Mouse (Mus musculus): Measurements from ENCODE around the gene P4ha1. TPM values are rescaled to one million over a fixed set of nuclear protein-coding genes. Genes with fewer than 3 reads are reported as not detected.
A peak's percentile ranks its signal among the peaks of the same experiment; 100 is the strongest.
"Not testable (repeated sequence)": the region's sequence is repeated elsewhere in the genome, so short reads cannot be mapped to it uniquely, and the experiment has no call there.

Gene P4ha1
- polyA plus RNA-seq, 1 experiment from 2014 or later: 50.4 TPM

- no peaks in the 10 kb centered on the region for H3K4me1 ChIP-seq
- H3K4me3 ChIP-seq: no peak overlapping the region
- WGBS: 71% methylated on average over 8 of the region's 8 CpGs
- H3K9ac ChIP-seq: no peak overlapping the region
- no peaks in the 10 kb centered on the region for H3K9me3 ChIP-seq (replicated peaks)
- H3K27me3 ChIP-seq: peaks cover 3% of the 10 kb centered on the region; the same call in 1 of the 2 replicates
- H3K4me2 ChIP-seq (replicated peaks): no peak overlapping the region
- H3K36me3 ChIP-seq: no peaks in the 10 kb centered on the region
- no peak overlapping the region for H3K27ac ChIP-seq
- no peak for ATAC-seq (ENCODE audit: low FRiP score)
Measured at GRCm38 (mm10) chr10:59295241-59295811, 27.8 kb upstream of the P4ha1 start.

- no peak overlapping the region for H3K27ac ChIP-seq
- no peaks in the 10 kb centered on the region for H3K36me3 ChIP-seq
- peaks cover 3% of the 10 kb centered on the region; the same call in 1 of the 2 replicates for H3K27me3 ChIP-seq
- H3K9me3 ChIP-seq (replicated peaks): no peaks in the 10 kb centered on the region
- WGBS: 38% methylated on average over 5 of the region's 5 CpGs
- no peak overlapping the region for H3K9ac ChIP-seq
- no peaks in the 10 kb centered on the region for H3K4me1 ChIP-seq
- no peak overlapping the region for H3K4me2 ChIP-seq (replicated peaks)
- ATAC-seq (ENCODE audit: low FRiP score): peak; percentile 55; the same call in 1 of the 2 replicates
- H3K4me3 ChIP-seq: no peak overlapping the region
Measured at GRCm38 (mm10) chr10:59296261-59296660, 26.8 kb upstream of the P4ha1 start.

GRCm38 (mm10) chr10:59302671-59303070 is 20.4 kb upstream of the P4ha1 start:
- not testable (repeated sequence) for ATAC-seq (ENCODE audit: low FRiP score); H3K9me3 ChIP-seq (replicated peaks); H3K4me2 ChIP-seq (replicated peaks); H3K27ac ChIP-seq; H3K9ac ChIP-seq; H3K27me3 ChIP-seq; H3K36me3 ChIP-seq; H3K4me1 ChIP-seq; H3K4me3 ChIP-seq
- WGBS: 94% methylated on average over 12 of the region's 12 CpGs

- no peak overlapping the region for H3K4me3 ChIP-seq
- no peaks in the 10 kb centered on the region for H3K27me3 ChIP-seq
- H3K9ac ChIP-seq: no peak overlapping the region
- H3K27ac ChIP-seq: no peak overlapping the region
- no peaks in the 10 kb centered on the region for H3K4me1 ChIP-seq
- H3K4me2 ChIP-seq (replicated peaks): no peak overlapping the region
- no peaks in the 10 kb centered on the region for H3K36me3 ChIP-seq
- ATAC-seq (ENCODE audit: low FRiP score): no peak
- 0 out of 2 replicates have a peak, but pooled peaks cover 3% of the 10 kb centered on the region for H3K9me3 ChIP-seq (replicated peaks)
- 62% methylated on average over 3 of the region's 3 CpGs for WGBS
Measured at GRCm38 (mm10) chr10:59308993-59309715, 13.9 kb upstream of the P4ha1 start.

GRCm38 (mm10) chr10:59310124-59310523 is 13.0 kb upstream of the P4ha1 start:
- H3K4me3 ChIP-seq: no peak overlapping the region

GRCm38 (mm10) chr10:59310691-59311457 is 12.2 kb upstream of the P4ha1 start:
- H3K4me1 ChIP-seq: no peaks in the 10 kb centered on the region
- 0 out of 2 replicates have a peak, but pooled peaks cover 6% of the 10 kb centered on the region for H3K9me3 ChIP-seq (replicated peaks)
- no peaks in the 10 kb centered on the region for H3K27me3 ChIP-seq
- H3K4me2 ChIP-seq (replicated peaks): no peak overlapping the region
- no peak overlapping the region for H3K4me3 ChIP-seq
- H3K27ac ChIP-seq: no peak overlapping the region
- WGBS: 77% methylated on average over 6 of the region's 6 CpGs
- ATAC-seq (ENCODE audit: low FRiP score): no peak
- no peaks in the 10 kb centered on the region for H3K36me3 ChIP-seq
- no peak overlapping the region for H3K9ac ChIP-seq

More at GRCm38 (mm10) chr10:59310124-59310523, 13.0 kb upstream of the P4ha1 start:
- ATAC-seq (ENCODE audit: low FRiP score): no peak
- Histone ChIP-seq H3K36me3 (no peaks in the 10 kb centered on the region), H3K4me2 (replicated peaks) (no peak overlapping the region), H3K9me3 (replicated peaks) (0 out of 2 replicates have a peak, but pooled peaks cover 4% of the 10 kb centered on the region), H3K27ac (no peak overlapping the region), H3K27me3 (no peaks in the 10 kb centered on the region), H3K4me1 (no peaks in the 10 kb centered on the region), H3K9ac (no peak overlapping the region)
- WGBS: 77% methylated on average over 2 of the region's 2 CpGs

- Histone ChIP-seq H3K4me1 (no peaks in the 10 kb centered on the region), H3K4me2 (replicated peaks) (no peak overlapping the region)
- WGBS: 88% methylated on average over 5 of the region's 5 CpGs
Measured at GRCm38 (mm10) chr10:59311881-59312280, 11.2 kb upstream of the P4ha1 start.

GRCm38 (mm10) chr10:59321112-59321511 is 2.0 kb upstream of the P4ha1 start:
- Histone ChIP-seq H3K9ac (no peak overlapping the region), H3K36me3 (no peaks in the 10 kb centered on the region), H3K4me3 (no peak overlapping the region), H3K27ac (no peak overlapping the region), H3K4me2 (replicated peaks) (no peak overlapping the region), H3K27me3 (no peaks in the 10 kb centered on the region), H3K9me3 (replicated peaks) (no peaks in the 10 kb centered on the region), H3K4me1 (peaks cover 14% of the 10 kb centered on the region; the same call in 1 of the 2 replicates)
- WGBS: 93% methylated on average over 3 of the region's 3 CpGs
- no peak for ATAC-seq (ENCODE audit: low FRiP score)

More at GRCm38 (mm10) chr10:59311881-59312280, 11.2 kb upstream of the P4ha1 start:
- no peak for ATAC-seq (ENCODE audit: low FRiP score)
- H3K4me3 ChIP-seq: no peak overlapping the region
- 0 out of 2 replicates have a peak, but pooled peaks cover 7% of the 10 kb centered on the region for H3K9me3 ChIP-seq (replicated peaks)
- H3K27ac ChIP-seq: no peak overlapping the region
- H3K9ac ChIP-seq: no peak overlapping the region
- H3K36me3 ChIP-seq: no peaks in the 10 kb centered on the region
- no peaks in the 10 kb centered on the region for H3K27me3 ChIP-seq

GRCm38 (mm10) chr10:59322271-59322670 is 825 bp upstream of the P4ha1 start:
- Histone ChIP-seq H3K4me3 (no peak overlapping the region), H3K27ac (peak overlapping the region; percentile 96), H3K4me1 (peaks cover 14% of the 10 kb centered on the region; the same call in 1 of the 2 replicates), H3K9me3 (replicated peaks) (no peaks in the 10 kb centered on the region), H3K9ac (no peak overlapping the region), H3K4me2 (replicated peaks) (peak overlapping the region; percentile 90), H3K27me3 (no peaks in the 10 kb centered on the region), H3K36me3 (no peaks in the 10 kb centered on the region)
- no peak for ATAC-seq (ENCODE audit: low FRiP score)
- 61% methylated on average over 4 of the region's 4 CpGs for WGBS

- 1% methylated on average over 49 of the region's 49 CpGs for WGBS
- H3K4me2 ChIP-seq (replicated peaks): peak overlapping the region; percentile 90
- H3K36me3 ChIP-seq: no peaks in the 10 kb centered on the region
- peak; percentile 82 for ATAC-seq (ENCODE audit: low FRiP score)
- peak overlapping the region; percentile 93 for H3K9ac ChIP-seq
- peak overlapping the region; percentile 96 for H3K27ac ChIP-seq
- H3K9me3 ChIP-seq (replicated peaks): no peaks in the 10 kb centered on the region
- no peaks in the 10 kb centered on the region for H3K27me3 ChIP-seq
- peaks cover 14% of the 10 kb centered on the region; the same call in 1 of the 2 replicates for H3K4me1 ChIP-seq
- peak overlapping the region; percentile 82 for H3K4me3 ChIP-seq
Measured at GRCm38 (mm10) chr10:59323488-59324161, 529 bp downstream of the P4ha1 start.

GRCm38 (mm10) chr10:59324311-59325165 is 1.4 kb downstream of the P4ha1 start:
- Histone ChIP-seq H3K4me1 (peaks cover 14% of the 10 kb centered on the region; the same call in 1 of the 2 replicates), H3K27me3 (no peaks in the 10 kb centered on the region), H3K4me2 (replicated peaks) (peak overlapping the region; percentile 90), H3K36me3 (no peaks in the 10 kb centered on the region), H3K27ac (peak overlapping the region; percentile 96), H3K4me3 (peak overlapping the region; percentile 82), H3K9me3 (replicated peaks) (no peaks in the 10 kb centered on the region), H3K9ac (peak overlapping the region; percentile 93)
- 15% methylated on average over 15 of the region's 15 CpGs for WGBS
- ATAC-seq (ENCODE audit: low FRiP score): no peak

All from hindbrain, embryonic 12.5 days (tissue).